Mouse (Mus musculus) kidney, embryonic 14.5 days (tissue): ENCODE results near the gene Sco1. TPM values are rescaled to one million over a fixed set of nuclear protein-coding genes. Genes with fewer than 3 reads are reported as not detected.
"Not testable (repeated sequence)": the region's sequence is repeated elsewhere in the genome, so short reads cannot be mapped to it uniquely, and the experiment has no call there.

Source experiments
- ATAC-seq: fragments of 200-750 bp; cut with Nextera tagmentation; 2 replicates; pipeline ENCODE4 v1.8.0; 2017; ENCODE audit warnings: moderate number of reproducible peaks, mild to moderate bottlenecking, moderate TSS enrichment, moderate library complexity; ENCODE audit not compliant: low FRiP score, low TSS enrichment
- H3K27ac ChIP-seq: fragments of 300-500 bp; sonication (generic); 2 replicates; pipeline ENCODE4 v1.5.1; 2014; ENCODE audit warnings: low read depth, mild to moderate bottlenecking, low read length, moderate library complexity, mixed read lengths
- H3K27me3 ChIP-seq: fragments of 300-500 bp; sonication (generic); 2 replicates; pipeline ENCODE4 v1.6.1; 2014; ENCODE audit warnings: mild to moderate bottlenecking, low read length; ENCODE audit not compliant: control insufficient read depth, insufficient read depth
- H3K36me3 ChIP-seq: fragments of 300-500 bp; sonication (generic); 2 replicates; pipeline ENCODE4 v1.6.1; 2014; ENCODE audit warnings: low read length, mixed read lengths; ENCODE audit not compliant: control insufficient read depth, insufficient read depth
- H3K4me1 ChIP-seq: fragments of 300-500 bp; sonication (generic); 2 replicates; pipeline ENCODE4 v1.6.1; 2014; ENCODE audit warnings: low read length, mixed read lengths; ENCODE audit not compliant: control insufficient read depth, insufficient read depth
- H3K4me2 ChIP-seq: fragments of 300-500 bp; sonication (generic); replicated peaks from 2 replicates; pipeline ENCODE4 v1.6.1; 2014; ENCODE audit warnings: low read depth, mild to moderate bottlenecking, low read length
- H3K4me3 ChIP-seq: fragments of 300-500 bp; sonication (generic); 2 replicates; pipeline ENCODE4 v1.5.1; 2014; ENCODE audit warnings: mild to moderate bottlenecking, low read length
- H3K9ac ChIP-seq: fragments of 300-500 bp; sonication (generic); 2 replicates; pipeline ENCODE4 v1.6.1; 2014; ENCODE audit warnings: low read depth, mild to moderate bottlenecking, low read length, moderate library complexity
- H3K9me3 ChIP-seq: fragments of 300-500 bp; sonication (generic); 2 replicates; pipeline ENCODE4 v1.6.1; 2016; ENCODE audit warnings: low read length; ENCODE audit not compliant: control insufficient read depth
- WGBS: fragments of 180-500 bp; shearing (Covaris S2); extraction: QIAGEN DNeasy Blood & Tissue Kit; methylation state at CpG from one replicate; pipeline ENCODE4 v1.1.7; 2014; 5-methylcytosine and 5-hydroxymethylcytosine counted together
- polyA plus RNA-seq: library from polyadenylated mRNA; unstranded; fragments of >200 nt; fragmentation: Nextera tagmentation; extraction: Ambion mirVana; gene quantifications from 2 replicates; pipeline ENCODE4 v1.2.1, GENCODE M21; 2014

Sco1 gene
- polyA plus RNA-seq, 1 experiment from 2014 or later, result 19.2 TPM

- Histone ChIP-seq H3K4me2 (peak overlapping the region; percentile 35), H3K4me3 (0 out of 2 replicates have a peak overlapping the region, but pooled peaks have one; percentile 4), H3K27me3 (no peaks in the 10 kb centered on the region), H3K9me3 (no peaks in the 10 kb centered on the region), H3K36me3 (no peaks in the 10 kb centered on the region), H3K9ac (no peak overlapping the region), H3K4me1 (0 out of 2 replicates have a peak, but pooled peaks cover 3% of the 10 kb centered on the region), H3K27ac (no peak overlapping the region)
- ATAC-seq, result no peak
- 3% methylated on average over 12 of the region's 12 CpGs for WGBS
Measured at GRCm38 (mm10) chr11:67020948-67021347, 31.5 kb upstream of the Sco1 start.

GRCm38 (mm10) chr11:67022354-67023115 lies 29.9 kb upstream of the Sco1 start:
- Histone ChIP-seq H3K9me3 (no peaks in the 10 kb centered on the region), H3K4me2 (no peak overlapping the region), H3K4me1 (0 out of 2 replicates have a peak, but pooled peaks cover 3% of the 10 kb centered on the region), H3K9ac (no peak overlapping the region), H3K27me3 (no peaks in the 10 kb centered on the region), H3K4me3 (no peak overlapping the region), H3K36me3 (no peaks in the 10 kb centered on the region), H3K27ac (no peak overlapping the region)
- WGBS, result 89% methylated on average over 13 of the region's 13 CpGs
- no peak for ATAC-seq

GRCm38 (mm10) chr11:67023191-67023590 lies 29.3 kb upstream of the Sco1 start:
- not testable (repeated sequence) for H3K9me3 ChIP-seq, H3K4me3 ChIP-seq, H3K9ac ChIP-seq, H3K4me1 ChIP-seq, H3K36me3 ChIP-seq, H3K27me3 ChIP-seq, H3K4me2 ChIP-seq, ATAC-seq, H3K27ac ChIP-seq
- WGBS, result 38% methylated on average over 1 of the region's 1 CpGs

GRCm38 (mm10) chr11:67023802-67024340 lies 28.6 kb upstream of the Sco1 start:
- no peak overlapping the region for H3K4me2 ChIP-seq
- H3K27me3 ChIP-seq, result no peaks in the 10 kb centered on the region
- no peak overlapping the region for H3K27ac ChIP-seq
- no peak overlapping the region for H3K4me3 ChIP-seq
- no peaks in the 10 kb centered on the region for H3K36me3 ChIP-seq
- no peaks in the 10 kb centered on the region for H3K4me1 ChIP-seq
- WGBS, result 44% methylated on average over 6 of the region's 6 CpGs
- no peaks in the 10 kb centered on the region for H3K9me3 ChIP-seq
- no peak for ATAC-seq
- H3K9ac ChIP-seq, result no peak overlapping the region

- peak; percentile 99 for ATAC-seq
- Histone ChIP-seq H3K4me3 (peak within 1 kb of the TSS; percentile 54), H3K27me3 (no peaks in the 10 kb centered on the region), H3K4me1 (no peaks in the 10 kb centered on the region), H3K9me3 (no peaks in the 10 kb centered on the region), H3K27ac (no peak within 1 kb of the TSS), H3K9ac (peak within 1 kb of the TSS; percentile 65), H3K4me2 (peak within 1 kb of the TSS; percentile 61), H3K36me3 (no peaks in the 10 kb centered on the region)
- WGBS, result 1% methylated on average over 35 of the region's 35 CpGs
Measured at GRCm38 (mm10) chr11:67024867-67025477, 27.5 kb upstream of the Sco1 start, which contains the start of gene Tmem220. Gene Tmem220 (plus strand): TSS chr11:67025154.

- ATAC-seq, result no peak
- Histone ChIP-seq H3K27me3 (no peaks in the 10 kb centered on the region), H3K9me3 (no peaks in the 10 kb centered on the region), H3K4me3 (no peak overlapping the region), H3K4me2 (no peak overlapping the region), H3K9ac (no peak overlapping the region), H3K27ac (no peak overlapping the region), H3K4me1 (no peaks in the 10 kb centered on the region), H3K36me3 (no peaks in the 10 kb centered on the region)
- WGBS, result 59% methylated on average over 16 of the region's 16 CpGs
Measured at GRCm38 (mm10) chr11:67030904-67031602, 21.4 kb upstream of the Sco1 start.

- no peaks in the 10 kb centered on the region for H3K4me1 ChIP-seq
- H3K9ac ChIP-seq, result no peak overlapping the region
- H3K27ac ChIP-seq, result no peak overlapping the region
- H3K36me3 ChIP-seq, result no peaks in the 10 kb centered on the region
- no peaks in the 10 kb centered on the region for H3K27me3 ChIP-seq
- H3K4me2 ChIP-seq, result no peak overlapping the region
- ATAC-seq, result no peak
- WGBS, result 58% methylated on average over 2 of the region's 2 CpGs
- no peak overlapping the region for H3K4me3 ChIP-seq
- H3K9me3 ChIP-seq, result no peaks in the 10 kb centered on the region
Measured at GRCm38 (mm10) chr11:67031603-67031915, 20.9 kb upstream of the Sco1 start.

- Histone ChIP-seq H3K4me3 (no peak overlapping the region), H3K4me1 (no peaks in the 10 kb centered on the region), H3K36me3 (peaks cover 23% of the 10 kb centered on the region), H3K9me3 (no peaks in the 10 kb centered on the region), H3K9ac (no peak overlapping the region), H3K27ac (no peak overlapping the region), H3K4me2 (no peak overlapping the region), H3K27me3 (no peaks in the 10 kb centered on the region)
- ATAC-seq, result no peak
- WGBS, result 76% methylated on average over 4 of the region's 4 CpGs
Measured at GRCm38 (mm10) chr11:67034775-67035485, 17.5 kb upstream of the Sco1 start.
